Mouse (Mus musculus): ENCODE measurements at regions not wholly inside any gene's neighbourhood (a gene's known extent, or its start where the extent isn't known, plus 50 kb on each side); places are given as distances from the start of the nearest gene placed in this dataset.

GRCm38 (mm10) chr2:33983112-33983748 is 95.5 kb upstream of the Mvb12b start:
- DNase-seq (ENCODE audit: low spot score in 2 of 2) = no peak

GRCm38 (mm10) chr2:33981936-33982335 is 94.2 kb upstream of the Mvb12b start:
- DNase-seq (ENCODE audit: low spot score in 2 of 2) = no peak

GRCm38 (mm10) chr2:33981321-33981720 is 93.6 kb upstream of the Mvb12b start:
- DNase-seq (ENCODE audit: low spot score in 2 of 2) = no peak

- DNase-seq (ENCODE audit: low spot score in 2 of 2) = no peak
Measured at GRCm38 (mm10) chr2:33980884-33981283, 93.1 kb upstream of the Mvb12b start.

- no peak for DNase-seq (ENCODE audit: low spot score in 2 of 2)
Measured at GRCm38 (mm10) chr2:33979276-33979675, 91.5 kb upstream of the Mvb12b start.

- no peak for DNase-seq (ENCODE audit: low spot score in 2 of 2)
Measured at GRCm38 (mm10) chr2:33978550-33978949, 90.8 kb upstream of the Mvb12b start.

- no peak for DNase-seq (ENCODE audit: low spot score in 2 of 2)
Measured at GRCm38 (mm10) chr2:33977576-33978352, 90.0 kb upstream of the Mvb12b start.

GRCm38 (mm10) chr2:33977151-33977550 is 89.4 kb upstream of the Mvb12b start:
- DNase-seq (ENCODE audit: low spot score in 2 of 2) = no peak

GRCm38 (mm10) chr2:33976183-33976582 is 88.4 kb upstream of the Mvb12b start:
- no peak for DNase-seq (ENCODE audit: low spot score in 2 of 2)

GRCm38 (mm10) chr2:33975423-33976127 is 87.8 kb upstream of the Mvb12b start:
- no peak for DNase-seq (ENCODE audit: low spot score in 2 of 2)

- DNase-seq (ENCODE audit: low spot score in 2 of 2) = no peak
Measured at GRCm38 (mm10) chr2:33974737-33975422, 87.1 kb upstream of the Mvb12b start.

- DNase-seq (ENCODE audit: low spot score in 2 of 2) = no peak
Measured at GRCm38 (mm10) chr2:33974031-33974430, 86.3 kb upstream of the Mvb12b start.

- peak; percentile 40 to 47 for DNase-seq (ENCODE audit: low spot score in 2 of 2)
Measured at GRCm38 (mm10) chr2:33973213-33973834, 85.6 kb upstream of the Mvb12b start.

- DNase-seq (ENCODE audit: low spot score in 2 of 2) = peak in 1 of 2 experiments; percentile 10
Measured at GRCm38 (mm10) chr2:33966984-33967421, 79.3 kb upstream of the Mvb12b start.

GRCm38 (mm10) chr2:33966389-33966983 is 78.7 kb upstream of the Mvb12b start:
- no peak for DNase-seq (ENCODE audit: low spot score in 2 of 2)

GRCm38 (mm10) chr2:33964096-33964495 is 76.3 kb upstream of the Mvb12b start:
- DNase-seq (ENCODE audit: low spot score in 2 of 2) = no peak

- DNase-seq (ENCODE audit: low spot score in 2 of 2) = no peak
Measured at GRCm38 (mm10) chr2:33962355-33963037, 74.8 kb upstream of the Mvb12b start.

- DNase-seq (ENCODE audit: low spot score in 2 of 2) = no peak
Measured at GRCm38 (mm10) chr2:33961566-33961965, 73.8 kb upstream of the Mvb12b start.

- DNase-seq (ENCODE audit: low spot score in 2 of 2) = no peak
Measured at GRCm38 (mm10) chr2:33957754-33958153, 70.0 kb upstream of the Mvb12b start.

- no peak for DNase-seq (ENCODE audit: low spot score in 2 of 2)
Measured at GRCm38 (mm10) chr2:33944301-33944700, 56.6 kb upstream of the Mvb12b start.

- DNase-seq (ENCODE audit: low spot score in 2 of 2) = no peak
Measured at GRCm38 (mm10) chr2:33942085-33942484, 54.3 kb upstream of the Mvb12b start.

Data from spleen, postnatal 36 days (tissue).